Mouse (Mus musculus) midbrain, embryonic 16.5 days (tissue): ENCODE results near the gene Cnpy4. TPM values are rescaled to one million over a fixed set of nuclear protein-coding genes. Genes with fewer than 3 reads are reported as not detected.
A peak's percentile ranks its signal among the peaks of the same experiment; 100 is the strongest.
"Not testable (repeated sequence)": the region's sequence is repeated elsewhere in the genome, so short reads cannot be mapped to it uniquely, and the experiment has no call there.

Experiments used
- ATAC-seq: fragments of 200-750 bp; cut with Nextera tagmentation; 2 replicates; pipeline ENCODE4 v1.8.0; 2017; ENCODE audit warnings: moderate TSS enrichment
- H3K27ac ChIP-seq: fragments of 300-500 bp; sonication (generic); 2 replicates; pipeline ENCODE4 v1.5.1; 2014; ENCODE audit warnings: mild to moderate bottlenecking, low read length, mixed read lengths
- H3K27me3 ChIP-seq: fragments of 300-500 bp; sonication (generic); 2 replicates; pipeline ENCODE4 v1.6.1; 2014; ENCODE audit warnings: low read depth, low read length, mixed read lengths; ENCODE audit not compliant: control insufficient read depth, insufficient read depth
- H3K36me3 ChIP-seq: fragments of 300-500 bp; sonication (generic); 2 replicates; pipeline ENCODE4 v1.6.1; 2014; ENCODE audit warnings: mild to moderate bottlenecking, low read length, moderate library complexity, mixed read lengths; ENCODE audit not compliant: control insufficient read depth, insufficient read depth
- H3K4me1 ChIP-seq: fragments of 300-500 bp; sonication (generic); 2 replicates; pipeline ENCODE4 v1.6.1; 2014; ENCODE audit warnings: mild to moderate bottlenecking, low read length, mixed read lengths; ENCODE audit not compliant: control insufficient read depth, insufficient read depth
- H3K4me2 ChIP-seq: fragments of 300-500 bp; sonication (generic); 2 replicates; pipeline ENCODE4 v1.6.1; 2014; ENCODE audit warnings: mild to moderate bottlenecking, low read length, mixed read lengths
- H3K4me3 ChIP-seq: fragments of 300-500 bp; sonication (generic); 2 replicates; pipeline ENCODE4 v1.5.1; 2014; ENCODE audit warnings: low read depth, mild to moderate bottlenecking, low read length, moderate library complexity, mixed read lengths
- H3K9ac ChIP-seq: fragments of 300-500 bp; sonication (generic); 2 replicates; pipeline ENCODE4 v1.6.1; 2014; ENCODE audit warnings: low read depth, low read length, mixed read lengths
- H3K9me3 ChIP-seq: fragments of 300-500 bp; sonication (generic); replicated peaks from 2 replicates; pipeline ENCODE4 v1.6.1; 2014; ENCODE audit warnings: mild to moderate bottlenecking, low read length, mixed read lengths; ENCODE audit not compliant: control insufficient read depth, poor library complexity, severe bottlenecking
- WGBS: fragments of 180-500 bp; shearing (Covaris S2); extraction: QIAGEN DNeasy Blood & Tissue Kit; methylation state at CpG from one replicate; pipeline ENCODE4 v1.1.7; 2014; 5-methylcytosine and 5-hydroxymethylcytosine counted together
- polyA plus RNA-seq: library from polyadenylated mRNA; unstranded; fragments of >200 nt; fragmentation: Nextera tagmentation; extraction: Ambion mirVana; gene quantifications from 2 replicates; pipeline ENCODE4 v1.2.1, GENCODE M21; 2015

The Cnpy4 gene
- polyA plus RNA-seq, 1 experiment from 2014 or later = 29.0 TPM

DNA sequence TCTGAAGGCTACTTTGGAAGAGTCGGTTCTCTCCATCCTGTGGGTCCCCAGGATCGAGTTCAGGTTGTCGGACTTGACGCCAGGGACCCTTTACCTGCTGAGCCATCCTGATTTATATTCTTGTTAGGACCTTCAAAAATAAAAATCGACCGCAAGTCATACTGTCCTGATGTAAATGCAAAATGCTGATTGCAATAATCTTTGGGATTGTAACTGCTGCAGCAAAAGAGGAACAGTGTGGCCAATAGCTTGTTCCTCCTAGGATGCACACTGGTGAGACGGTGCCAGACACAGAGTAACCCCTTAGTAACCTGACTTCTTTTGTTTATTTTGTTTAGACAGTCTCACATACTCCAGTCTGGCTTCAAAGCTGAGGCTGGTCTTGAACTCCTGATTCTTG lies 8.2 kb downstream of the Cnpy4 start:
- no peaks in the 10 kb centered on the region for H3K27me3 ChIP-seq
- ATAC-seq = no peak
- H3K27ac ChIP-seq = peak overlapping the region; percentile 89; the same call in 1 of the 2 replicates
- H3K36me3 ChIP-seq = peaks cover 12% of the 10 kb centered on the region
- no peaks in the 10 kb centered on the region for H3K9me3 ChIP-seq
- peak overlapping the region; percentile 85 for H3K4me2 ChIP-seq
- peak overlapping the region; percentile 94 for H3K9ac ChIP-seq
- peak overlapping the region; percentile 73 for H3K4me3 ChIP-seq
- peaks cover 18% of the 10 kb centered on the region for H3K4me1 ChIP-seq
- 64% methylated on average over 7 of the region's 7 CpGs for WGBS

DNA sequence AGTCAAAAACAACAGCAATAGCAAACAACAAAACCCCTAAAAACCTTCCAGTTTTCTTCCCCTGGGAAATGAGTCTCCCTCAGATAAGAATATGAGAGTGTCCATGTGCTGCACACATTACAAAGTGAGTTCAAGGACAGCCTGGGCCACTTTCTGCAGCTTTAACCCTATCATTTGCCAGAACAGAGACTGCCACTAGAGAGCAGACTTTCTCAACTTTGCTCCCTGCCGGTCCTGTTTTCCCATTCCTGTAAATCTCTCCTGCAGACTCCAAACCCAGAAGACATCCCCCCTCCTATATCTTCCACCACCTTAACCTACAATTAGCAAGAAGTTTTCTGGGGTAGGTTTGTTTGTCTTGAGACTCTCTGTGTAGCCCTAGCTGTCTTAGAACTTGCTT lies 12.3 kb downstream of the Cnpy4 start:
- Histone ChIP-seq H3K4me1 (peaks cover 11% of the 10 kb centered on the region), H3K27ac (no peak overlapping the region), H3K4me2 (no peak overlapping the region), H3K4me3 (no peak overlapping the region), H3K36me3 (no peaks in the 10 kb centered on the region), H3K9ac (no peak overlapping the region), H3K9me3 (no peaks in the 10 kb centered on the region), H3K27me3 (no peaks in the 10 kb centered on the region)
- no peak for ATAC-seq
- 11% methylated on average over 1 of the region's 1 CpGs for WGBS

DNA sequence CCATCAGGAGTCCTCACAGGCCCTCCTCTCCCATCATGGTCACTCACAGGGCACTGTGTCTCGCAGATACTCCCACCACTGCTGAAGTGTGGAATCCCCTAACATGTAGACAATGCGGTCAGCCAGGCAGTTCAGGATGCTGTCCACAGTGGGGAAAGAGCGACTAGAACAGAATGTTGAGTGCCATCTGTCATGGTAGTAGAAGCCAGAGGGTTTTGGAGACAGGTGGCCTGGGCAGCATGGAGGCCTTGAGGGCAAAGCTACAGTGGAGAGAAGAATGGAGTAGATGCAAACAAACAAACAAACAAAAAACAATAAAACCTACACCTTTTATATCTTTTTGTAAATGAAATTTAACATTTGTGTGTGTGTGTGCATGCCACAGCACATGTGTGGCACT lies 14.8 kb downstream of the Cnpy4 start:
- no peak for ATAC-seq
- 79% methylated on average over 3 of the region's 3 CpGs for WGBS

DNA sequence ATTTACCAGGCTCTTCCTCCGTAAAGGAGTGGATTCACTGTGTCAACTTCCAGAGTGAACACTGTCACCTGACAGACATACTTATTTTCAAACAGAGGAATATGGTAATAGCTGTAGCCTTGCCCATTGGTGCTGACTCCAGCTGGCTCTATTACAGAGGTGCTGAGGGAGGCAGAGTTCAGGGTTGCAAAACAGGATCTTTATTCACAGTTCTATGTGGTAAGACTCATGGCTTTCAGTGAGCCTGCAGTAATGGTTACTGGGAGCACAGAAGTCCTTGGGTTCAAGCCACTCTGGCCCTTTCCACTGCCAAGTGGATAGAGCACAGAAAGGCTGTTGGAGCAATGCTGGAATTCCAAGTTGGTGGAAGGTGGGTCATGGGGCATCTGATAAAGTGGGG lies 20.0 kb downstream of the Cnpy4 start:
- Histone ChIP-seq H3K9ac (no peak overlapping the region), H3K4me2 (no peak overlapping the region), H3K36me3 (no peaks in the 10 kb centered on the region), H3K4me1 (no peaks in the 10 kb centered on the region), H3K4me3 (no peak overlapping the region), H3K27ac (no peak overlapping the region), H3K9me3 (no peaks in the 10 kb centered on the region), H3K27me3 (no peaks in the 10 kb centered on the region)
- no peak for ATAC-seq
- WGBS = 90% methylated on average over 1 of the region's 1 CpGs

More for the DNA sequence above, 14.8 kb downstream of the Cnpy4 start:
- no peaks in the 10 kb centered on the region for H3K4me1 ChIP-seq
- H3K36me3 ChIP-seq = no peaks in the 10 kb centered on the region
- H3K4me3 ChIP-seq = no peak overlapping the region
- H3K27me3 ChIP-seq = no peaks in the 10 kb centered on the region
- no peak overlapping the region for H3K4me2 ChIP-seq
- H3K9ac ChIP-seq = no peak overlapping the region
- no peak overlapping the region for H3K27ac ChIP-seq
- H3K9me3 ChIP-seq = no peaks in the 10 kb centered on the region

DNA sequence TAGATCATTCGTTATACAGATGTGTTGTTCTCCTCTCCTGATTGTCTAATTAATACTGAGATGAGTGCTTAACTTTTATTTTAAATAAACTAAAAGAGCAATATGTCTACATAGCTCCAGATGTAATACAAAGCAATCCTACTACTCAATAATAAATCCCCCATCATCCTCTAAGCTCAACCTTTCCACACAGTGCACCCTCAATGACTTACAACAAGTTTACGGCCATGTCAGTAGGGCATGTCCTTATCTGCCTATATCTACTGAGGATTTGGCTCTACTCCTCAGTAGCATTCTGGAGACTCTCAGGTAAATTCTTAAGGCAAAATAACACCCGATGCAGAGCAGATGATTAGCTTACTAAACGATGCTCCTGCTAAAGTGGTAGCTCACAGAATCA lies 20.6 kb downstream of the Cnpy4 start:
- Histone ChIP-seq H3K27me3 (no peaks in the 10 kb centered on the region), H3K4me1 (no peaks in the 10 kb centered on the region), H3K27ac (no peak overlapping the region), H3K4me3 (no peak overlapping the region), H3K9ac (no peak overlapping the region), H3K9me3 (no peaks in the 10 kb centered on the region), H3K4me2 (no peak overlapping the region), H3K36me3 (no peaks in the 10 kb centered on the region)
- ATAC-seq = no peak
- WGBS = 86% methylated on average over 4 of the region's 4 CpGs

DNA sequence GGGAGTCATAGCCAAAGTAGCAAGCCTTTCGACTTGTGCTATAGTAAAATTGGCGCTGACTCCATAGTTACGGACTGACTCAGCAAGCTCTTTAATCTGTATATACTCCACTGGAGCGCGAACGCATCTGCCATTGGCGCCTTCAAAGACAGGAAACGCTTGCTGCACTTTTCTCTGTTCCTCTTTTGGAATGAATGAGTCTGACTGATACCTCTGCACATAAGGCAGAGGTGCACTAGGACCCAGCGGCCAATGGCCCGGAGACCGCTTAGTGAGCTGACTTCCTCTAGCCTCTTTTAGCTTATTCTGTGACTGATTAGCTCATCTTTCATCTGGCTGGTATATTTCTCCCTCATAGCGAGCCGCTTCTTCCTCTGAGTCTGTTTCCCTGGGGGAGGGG lies 29.3 kb downstream of the Cnpy4 start:
- not testable (repeated sequence) for H3K27me3 ChIP-seq, H3K36me3 ChIP-seq, ATAC-seq, H3K9me3 ChIP-seq, H3K27ac ChIP-seq, H3K4me2 ChIP-seq, H3K4me3 ChIP-seq, H3K4me1 ChIP-seq, H3K9ac ChIP-seq
- 94% methylated on average over 13 of the region's 13 CpGs for WGBS

DNA sequence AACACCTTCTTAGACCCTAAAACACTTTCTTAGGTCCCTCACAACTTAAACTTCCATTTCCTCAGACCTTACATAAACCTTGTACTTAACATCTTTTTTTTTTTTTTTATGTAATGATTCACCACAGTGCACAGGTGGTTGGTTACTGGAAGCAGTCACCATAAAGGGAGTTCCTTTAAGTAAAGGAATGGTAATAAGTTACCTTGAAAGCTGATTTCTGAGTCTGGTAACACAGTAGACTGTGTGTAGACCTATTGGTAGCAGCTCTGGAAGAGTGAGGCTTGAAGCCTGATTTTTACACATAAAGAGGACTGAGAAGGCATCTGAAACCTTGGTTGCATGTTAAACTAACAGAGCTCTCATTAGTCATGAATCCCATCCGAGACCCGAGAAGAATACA lies 32.6 kb downstream of the Cnpy4 start:
- no peak overlapping the region for H3K4me3 ChIP-seq
- no peak overlapping the region for H3K4me2 ChIP-seq
- H3K36me3 ChIP-seq = no peaks in the 10 kb centered on the region
- WGBS = 76% methylated on average over 2 of the region's 2 CpGs
- H3K27me3 ChIP-seq = no peaks in the 10 kb centered on the region
- no peaks in the 10 kb centered on the region for H3K9me3 ChIP-seq
- no peaks in the 10 kb centered on the region for H3K4me1 ChIP-seq
- H3K27ac ChIP-seq = no peak overlapping the region
- no peak overlapping the region for H3K9ac ChIP-seq
- no peak for ATAC-seq

DNA sequence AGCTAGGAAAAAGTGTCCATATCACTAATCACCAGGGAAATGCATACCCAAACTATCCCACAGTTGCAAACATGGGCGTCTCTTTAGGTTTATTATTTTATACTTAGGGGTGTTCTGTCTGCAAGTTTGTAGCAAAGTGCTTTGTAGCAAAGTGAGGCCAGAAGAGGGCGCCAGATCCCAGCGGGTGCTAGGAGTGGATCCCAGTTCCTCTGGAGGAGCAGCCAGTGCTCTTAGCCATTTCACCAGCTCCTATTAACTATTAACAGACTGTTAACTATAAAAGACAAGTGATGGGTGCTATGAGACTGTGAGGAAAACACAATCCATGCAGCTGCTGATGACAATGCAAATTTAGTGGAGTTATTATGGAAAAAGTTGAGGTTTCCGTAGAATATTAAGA lies 34.8 kb downstream of the Cnpy4 start:
- 24% methylated on average over 4 of the region's 4 CpGs for WGBS
- Histone ChIP-seq H3K4me1 (no peaks in the 10 kb centered on the region), H3K27ac (no peak overlapping the region), H3K9me3 (no peaks in the 10 kb centered on the region), H3K4me3 (no peak overlapping the region), H3K27me3 (no peaks in the 10 kb centered on the region), H3K36me3 (no peaks in the 10 kb centered on the region), H3K9ac (no peak overlapping the region), H3K4me2 (no peak overlapping the region)
- no peak for ATAC-seq

DNA sequence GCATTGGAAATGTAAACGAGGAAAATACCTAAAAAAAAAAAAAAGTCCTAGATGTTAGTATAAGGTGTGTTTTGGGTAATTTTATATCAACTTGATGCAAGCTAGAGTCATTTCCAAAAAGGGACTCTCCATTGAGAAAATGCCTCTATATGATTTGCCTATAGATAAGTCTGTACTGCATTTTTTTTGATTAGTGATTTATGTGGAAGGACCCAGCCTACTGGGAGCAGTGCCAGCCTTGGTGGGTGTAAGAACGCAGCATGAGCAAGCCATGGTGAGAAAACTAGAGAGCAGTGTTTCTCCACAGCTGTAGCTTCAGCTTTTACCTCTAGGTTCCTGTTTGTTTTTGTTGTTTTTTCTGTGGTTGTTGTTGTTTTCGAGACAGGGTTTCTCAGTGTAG lies 36.0 kb downstream of the Cnpy4 start:
- Histone ChIP-seq H3K36me3 (no peaks in the 10 kb centered on the region), H3K27ac (no peak overlapping the region), H3K4me2 (no peak overlapping the region), H3K9ac (no peak overlapping the region), H3K27me3 (no peaks in the 10 kb centered on the region), H3K4me3 (no peak overlapping the region), H3K9me3 (no peaks in the 10 kb centered on the region), H3K4me1 (no peaks in the 10 kb centered on the region)
- WGBS = 73% methylated on average over 3 of the region's 3 CpGs
- ATAC-seq = no peak

DNA sequence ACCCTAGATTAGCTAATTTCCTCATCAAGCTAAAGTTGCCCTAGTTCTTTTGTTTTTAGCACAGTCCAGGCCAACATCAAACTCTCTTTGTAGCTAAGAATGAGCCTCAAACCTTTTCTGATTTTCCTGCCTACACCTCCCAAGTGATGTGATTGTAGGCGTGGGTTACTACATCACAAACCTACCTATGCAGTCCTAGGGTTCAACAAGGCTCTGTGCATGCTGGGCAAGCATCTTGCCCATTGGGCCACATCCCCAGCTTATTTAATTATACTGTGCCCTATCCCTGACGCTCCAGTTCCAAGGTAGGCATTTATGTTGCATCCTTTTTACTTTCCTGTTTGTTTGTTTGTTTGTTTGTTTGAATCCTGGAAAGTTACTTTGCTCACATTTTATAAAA lies 38.4 kb downstream of the Cnpy4 start, which contains the start of gene Nxpe5:
TSS of gene Nxpe5 (plus strand) at position 199 of the 400 bp plus-strand sequence.
- no peak within 1 kb of the TSS for H3K4me3 ChIP-seq
- no peaks in the 10 kb centered on the region for H3K9me3 ChIP-seq
- no peak within 1 kb of the TSS for H3K4me2 ChIP-seq
- H3K36me3 ChIP-seq = no peaks in the 10 kb centered on the region
- WGBS = 61% methylated on average over 2 of the region's 2 CpGs
- H3K27me3 ChIP-seq = no peaks in the 10 kb centered on the region
- no peaks in the 10 kb centered on the region for H3K4me1 ChIP-seq
- no peak for ATAC-seq
- no peak within 1 kb of the TSS for H3K9ac ChIP-seq
- no peak within 1 kb of the TSS for H3K27ac ChIP-seq
